Mouse (Mus musculus): ENCODE measurements around the gene Crybb1. TPM values are rescaled to one million over a fixed set of nuclear protein-coding genes. Genes with fewer than 3 reads are reported as not detected.

The Crybb1 gene
- polyA plus RNA-seq, 1 experiment from 2014 or later = not detected

- no peaks in the 10 kb centered on the region for H3K27me3 ChIP-seq
- DNase-seq (ENCODE audit: low read depth, low spot score) = no peak
- ATAC-seq = no peak
- in situ Hi-C loops (cut with MboI; ENCODE audit: low pct_unique_long_range_greater_than_20kb) = loop anchor here (5.0 kb wide), 2 partner anchors 92 to 182 kb away; no protein-coding TSS in a partner anchor
- ChIA-PET CTCF (no interaction called here), POLR2A (no interaction called here)
- TF ChIP-seq CTCF (IDR thresholded peaks at IDR 0.05) = no peak
These were observed 10.6 kb upstream of the Crybb1 start for GRCm38 (mm10) chr5:112244890-112245615.

GRCm38 (mm10) chr5:112247399-112247798 is 8.2 kb upstream of the Crybb1 start:
- POLR2A ChIA-PET = no interaction called here
- DNase-seq (ENCODE audit: low read depth, low spot score) (no peak), ATAC-seq (no peak)
- no peaks in the 10 kb centered on the region for H3K27me3 ChIP-seq
- CTCF ChIA-PET = no interaction called here
- in situ Hi-C loops (cut with MboI; ENCODE audit: low pct_unique_long_range_greater_than_20kb) = no loop called here
- TF ChIP-seq CTCF (IDR thresholded peaks at IDR 0.05) = no peak

GRCm38 (mm10) chr5:112249106-112249505 is 6.5 kb upstream of the Crybb1 start:
- ATAC-seq = no peak
- ChIA-PET POLR2A (no interaction called here), CTCF (no interaction called here)
- in situ Hi-C loops (cut with MboI; ENCODE audit: low pct_unique_long_range_greater_than_20kb) = no loop called here
- no peak for DNase-seq (ENCODE audit: low read depth, low spot score)
- TF ChIP-seq CTCF (IDR thresholded peaks at IDR 0.05) = no peak
- H3K27me3 ChIP-seq = no peaks in the 10 kb centered on the region

DNA sequence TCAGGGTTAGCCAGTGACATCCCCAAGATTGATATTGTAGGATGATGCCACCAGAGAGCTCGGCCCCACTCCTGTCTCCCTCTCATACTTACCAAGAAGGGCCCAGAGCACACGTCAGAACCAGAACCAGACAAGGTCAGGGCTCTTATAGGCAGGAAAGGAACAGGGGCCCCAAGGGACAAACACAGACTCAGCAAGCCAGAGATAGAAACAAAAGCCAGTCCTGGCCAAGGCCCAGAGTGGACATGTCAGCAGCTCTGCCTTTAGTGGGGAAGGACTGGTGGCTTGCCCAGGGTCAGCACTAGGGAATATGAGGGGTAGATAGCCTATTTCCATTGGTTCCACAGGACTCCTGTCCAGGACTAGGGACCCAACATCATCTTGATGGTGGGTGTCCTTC is 3.2 kb upstream of the Crybb1 start, which contains the start of gene Cryba4:
TSS of gene Cryba4 (minus strand) at position 119 of the 400 bp plus-strand sequence.
- in situ Hi-C loops (cut with MboI; ENCODE audit: low pct_unique_long_range_greater_than_20kb) = no loop called here
- DNase-seq (ENCODE audit: low read depth, low spot score) (no peak), ATAC-seq (no peak)
- no peaks in the 10 kb centered on the region for H3K27me3 ChIP-seq
- TF ChIP-seq CTCF (IDR thresholded peaks at IDR 0.05) = no peak
- POLR2A ChIA-PET = no interaction called here
- CTCF ChIA-PET = no interaction called here

DNA sequence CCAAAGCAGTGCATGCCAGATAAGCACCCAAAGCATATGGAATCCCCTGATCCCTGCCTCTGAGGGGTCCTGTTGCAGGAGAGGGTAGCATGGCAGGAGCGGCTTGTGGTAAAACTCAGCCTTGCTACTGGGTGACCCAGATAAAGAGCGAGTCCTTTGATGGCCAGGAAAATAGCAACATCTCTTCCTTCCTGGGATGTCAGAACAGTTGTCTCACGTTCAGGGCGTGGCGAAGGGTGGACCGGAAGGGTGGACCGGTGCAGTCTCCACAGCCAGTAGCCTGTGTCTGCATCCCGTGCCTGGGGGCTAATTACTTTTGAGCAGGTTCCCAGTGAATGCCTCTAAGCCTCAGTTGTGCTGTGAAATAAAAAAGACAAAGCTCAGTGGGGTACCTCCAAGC is 2.4 kb upstream of the Crybb1 start:
- in situ Hi-C loops (cut with MboI; ENCODE audit: low pct_unique_long_range_greater_than_20kb) = no loop called here
- ATAC-seq = no peak
- POLR2A ChIA-PET = no interaction called here
- DNase-seq (ENCODE audit: low read depth, low spot score) = no peak
- TF ChIP-seq CTCF (IDR thresholded peaks at IDR 0.05) = no peak
- no peaks in the 10 kb centered on the region for H3K27me3 ChIP-seq
- CTCF ChIA-PET = interaction anchor here (1.4 to 1.8 kb wide), 2 partner anchors 12 to 21 kb away, joined by 3 to 5 read pairs; no protein-coding TSS in a partner anchor

- in situ Hi-C loops (cut with MboI; ENCODE audit: low pct_unique_long_range_greater_than_20kb) = no loop called here
These were observed 1.3 kb upstream of the Crybb1 start for GRCm38 (mm10) chr5:112254282-112254806.

GRCm38 (mm10) chr5:112256457-112256856 is 842 bp downstream of the Crybb1 start:
- CTCF ChIA-PET = interaction anchor here (1.2 kb wide), 1 partner anchor 9 kb away, joined by 6 read pairs; no protein-coding TSS in a partner anchor
- in situ Hi-C loops (cut with MboI; ENCODE audit: low pct_unique_long_range_greater_than_20kb) = no loop called here

More at GRCm38 (mm10) chr5:112254282-112254806, 1.3 kb upstream of the Crybb1 start:
- ATAC-seq (peak; percentile 62), DNase-seq (ENCODE audit: low read depth, low spot score) (peak; percentile 85)
- ChIA-PET POLR2A (interaction anchor here (0.6 to 1.0 kb wide), 2 partner anchors 8 to 13 kb away, joined by 3 read pairs; no protein-coding TSS in a partner anchor), CTCF (interaction anchor here (1.4 to 1.8 kb wide), 2 partner anchors 14 to 20 kb away, joined by 3 to 5 read pairs; no protein-coding TSS in a partner anchor)
- no peak for TF ChIP-seq CTCF (IDR thresholded peaks at IDR 0.05)
- H3K27me3 ChIP-seq = peaks cover 7% of the 10 kb centered on the region

DNA sequence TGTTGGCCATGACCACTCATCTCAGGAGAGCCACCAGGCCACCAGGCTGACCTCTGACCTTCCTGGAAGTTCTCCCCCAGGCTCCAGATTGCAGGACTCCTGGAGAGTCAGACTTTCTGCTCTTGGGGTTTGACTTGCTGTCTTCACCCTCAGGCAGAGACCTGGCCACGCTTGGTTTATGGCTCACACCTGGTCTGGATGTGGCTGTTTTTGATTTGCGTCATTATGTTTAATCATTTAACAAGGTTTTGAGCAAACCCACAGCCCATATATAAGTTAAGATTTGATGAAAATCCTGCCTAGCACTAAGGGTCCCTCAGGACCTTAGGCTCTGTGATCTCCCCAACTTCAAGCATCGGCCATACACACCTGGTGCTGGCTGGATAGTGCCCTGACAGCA is 2.3 kb downstream of the Crybb1 start:
- in situ Hi-C loops (cut with MboI; ENCODE audit: low pct_unique_long_range_greater_than_20kb) = no loop called here
- CTCF ChIA-PET = no interaction called here
- POLR2A ChIA-PET = no interaction called here
- ATAC-seq (no peak), DNase-seq (ENCODE audit: low read depth, low spot score) (no peak)
- peaks cover 8% of the 10 kb centered on the region for H3K27me3 ChIP-seq
- TF ChIP-seq CTCF (IDR thresholded peaks at IDR 0.05) = no peak

More at GRCm38 (mm10) chr5:112256457-112256856, 842 bp downstream of the Crybb1 start:
- POLR2A ChIA-PET = no interaction called here
- no peak for DNase-seq (ENCODE audit: low read depth, low spot score)
- no peak for ATAC-seq
- no peak for TF ChIP-seq CTCF (IDR thresholded peaks at IDR 0.05)
- H3K27me3 ChIP-seq = peaks cover 8% of the 10 kb centered on the region

DNA sequence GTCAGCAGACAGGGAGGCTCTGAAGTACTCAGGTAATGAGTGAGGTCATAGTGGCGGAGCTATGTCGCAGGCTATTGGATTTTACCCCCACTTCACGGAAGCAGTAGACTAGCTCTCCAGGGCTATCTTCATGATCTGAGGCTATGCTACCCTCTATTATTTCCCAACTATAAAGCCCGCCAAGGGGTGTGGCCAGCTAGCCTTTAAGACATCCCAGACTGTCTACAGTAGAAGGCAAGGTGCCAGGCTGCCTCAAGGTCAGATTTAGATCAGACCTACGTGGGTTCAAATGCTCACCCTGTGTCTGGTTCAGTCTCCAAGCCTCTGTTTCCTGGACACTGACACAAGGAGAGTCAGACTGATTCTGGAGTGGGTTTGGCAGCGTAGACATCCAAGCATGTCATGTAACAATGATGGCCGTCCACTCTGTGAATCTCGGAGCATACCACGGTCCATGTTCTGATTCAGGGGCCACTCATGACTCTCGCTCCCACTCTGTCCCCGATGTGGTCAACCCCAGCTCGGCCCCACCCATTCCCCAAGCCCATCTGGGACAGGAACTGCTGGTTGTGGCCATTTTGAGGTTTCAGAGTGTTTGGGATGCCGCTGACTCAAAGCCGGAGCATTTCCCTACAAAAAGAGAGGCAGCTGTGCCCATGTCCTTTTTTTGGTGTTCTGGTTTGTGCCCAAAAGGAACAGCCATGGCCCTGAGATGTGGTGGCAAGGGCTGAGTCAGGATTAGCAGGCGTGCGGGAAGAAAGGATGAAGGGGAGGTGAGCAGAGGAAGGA is 4.4 kb downstream of the Crybb1 start:
- CTCF ChIA-PET = no interaction called here
- POLR2A ChIA-PET = no interaction called here
- H3K27me3 ChIP-seq = peaks cover 8% of the 10 kb centered on the region
- TF ChIP-seq CTCF (IDR thresholded peaks at IDR 0.05) = no peak
- in situ Hi-C loops (cut with MboI; ENCODE audit: low pct_unique_long_range_greater_than_20kb) = no loop called here
- DNase-seq (ENCODE audit: low read depth, low spot score) (no peak), ATAC-seq (no peak)

GRCm38 (mm10) chr5:112260818-112261217 is 5.2 kb downstream of the Crybb1 start:
- CTCF ChIA-PET = no interaction called here
- TF ChIP-seq CTCF (IDR thresholded peaks at IDR 0.05) = no peak
- POLR2A ChIA-PET = no interaction called here
- ATAC-seq = no peak
- DNase-seq (ENCODE audit: low read depth, low spot score) = no peak
- H3K27me3 ChIP-seq = peaks cover 8% of the 10 kb centered on the region
- in situ Hi-C loops (cut with MboI; ENCODE audit: low pct_unique_long_range_greater_than_20kb) = no loop called here

- ChIA-PET POLR2A (no interaction called here), CTCF (no interaction called here)
- in situ Hi-C loops (cut with MboI; ENCODE audit: low pct_unique_long_range_greater_than_20kb) = no loop called here
- DNase-seq (ENCODE audit: low read depth, low spot score) (no peak), ATAC-seq (no peak)
- peaks cover 3% of the 10 kb centered on the region for H3K27me3 ChIP-seq
- TF ChIP-seq CTCF (IDR thresholded peaks at IDR 0.05) = no peak
These were observed 8.5 kb downstream of the Crybb1 start for GRCm38 (mm10) chr5:112264099-112264498.

Data from Patski (cell line).